Mouse (Mus musculus): Measurements from ENCODE around the gene 5830473C10Rik.

The 5830473C10Rik gene

GRCm38 (mm10) chr5:90560743-90561142 is at the start of gene 5830473C10Rik:
5830473C10Rik (plus strand) TSS chr5:90561107.
- no peak for DNase-seq (ENCODE audit: low spot score in 2 of 2)

- no peak for DNase-seq (ENCODE audit: low spot score in 2 of 2)
Measured at GRCm38 (mm10) chr5:90512288-90512955, 48.5 kb upstream of the 5830473C10Rik start.

GRCm38 (mm10) chr5:90515561-90515960 is 45.3 kb upstream of the 5830473C10Rik start:
- DNase-seq (ENCODE audit: low spot score in 2 of 2), result no peak

GRCm38 (mm10) chr5:90518356-90519100 is 42.4 kb upstream of the 5830473C10Rik start, which contains the start of gene Afm:
Afm (plus strand) TSS chr5:90518932.
- DNase-seq (ENCODE audit: low spot score in 2 of 2), result no peak

GRCm38 (mm10) chr5:90551191-90551590 is 9.7 kb upstream of the 5830473C10Rik start:
- no peak for DNase-seq (ENCODE audit: low spot score in 2 of 2)

GRCm38 (mm10) chr5:90556052-90556451 is 4.9 kb upstream of the 5830473C10Rik start:
- DNase-seq (ENCODE audit: low spot score in 2 of 2), result no peak

GRCm38 (mm10) chr5:90561721-90562275 is 891 bp downstream of the 5830473C10Rik start:
- DNase-seq (ENCODE audit: low spot score in 2 of 2), result no peak

GRCm38 (mm10) chr5:90562880-90563279 is 2.0 kb downstream of the 5830473C10Rik start:
- DNase-seq (ENCODE audit: low spot score in 2 of 2), result no peak

- no peak for DNase-seq (ENCODE audit: low spot score in 2 of 2)
Measured at GRCm38 (mm10) chr5:90564161-90564560, 3.3 kb downstream of the 5830473C10Rik start.

- no peak for DNase-seq (ENCODE audit: low spot score in 2 of 2)
Measured at GRCm38 (mm10) chr5:90565205-90565604, 4.3 kb downstream of the 5830473C10Rik start.

GRCm38 (mm10) chr5:90567788-90568187 is 6.9 kb downstream of the 5830473C10Rik start:
- DNase-seq (ENCODE audit: low spot score in 2 of 2), result no peak

- DNase-seq (ENCODE audit: low spot score in 2 of 2), result no peak
Measured at GRCm38 (mm10) chr5:90568338-90568737, 7.4 kb downstream of the 5830473C10Rik start.

- DNase-seq (ENCODE audit: low spot score in 2 of 2), result no peak
Measured at GRCm38 (mm10) chr5:90571216-90571615, 10.3 kb downstream of the 5830473C10Rik start.

GRCm38 (mm10) chr5:90577751-90578150 is 16.8 kb downstream of the 5830473C10Rik start:
- DNase-seq (ENCODE audit: low spot score in 2 of 2), result no peak

GRCm38 (mm10) chr5:90579556-90579955 is 18.6 kb downstream of the 5830473C10Rik start:
- no peak for DNase-seq (ENCODE audit: low spot score in 2 of 2)

- no peak for DNase-seq (ENCODE audit: low spot score in 2 of 2)
Measured at GRCm38 (mm10) chr5:90582179-90582578, 21.3 kb downstream of the 5830473C10Rik start.

- no peak for DNase-seq (ENCODE audit: low spot score in 2 of 2)
Measured at GRCm38 (mm10) chr5:90584799-90585198, 23.9 kb downstream of the 5830473C10Rik start.

GRCm38 (mm10) chr5:90586511-90586910 is 25.6 kb downstream of the 5830473C10Rik start:
- DNase-seq (ENCODE audit: low spot score in 2 of 2), result no peak

GRCm38 (mm10) chr5:90588104-90588503 is 27.2 kb downstream of the 5830473C10Rik start:
- DNase-seq (ENCODE audit: low spot score in 2 of 2), result no peak

- DNase-seq (ENCODE audit: low spot score in 2 of 2), result peak; percentile 67 to 78
Measured at GRCm38 (mm10) chr5:90588708-90589595, 28.0 kb downstream of the 5830473C10Rik start.

- DNase-seq (ENCODE audit: low spot score in 2 of 2), result no peak
Measured at GRCm38 (mm10) chr5:90590676-90591075, 29.8 kb downstream of the 5830473C10Rik start.

- no peak for DNase-seq (ENCODE audit: low spot score in 2 of 2)
Measured at GRCm38 (mm10) chr5:90591936-90592335, 31.0 kb downstream of the 5830473C10Rik start.

Measured in frontal cortex, postnatal 14 days (tissue).